8 mouse cellular contexts compared by ENCODE assay signal in the genomic region with DNA sequence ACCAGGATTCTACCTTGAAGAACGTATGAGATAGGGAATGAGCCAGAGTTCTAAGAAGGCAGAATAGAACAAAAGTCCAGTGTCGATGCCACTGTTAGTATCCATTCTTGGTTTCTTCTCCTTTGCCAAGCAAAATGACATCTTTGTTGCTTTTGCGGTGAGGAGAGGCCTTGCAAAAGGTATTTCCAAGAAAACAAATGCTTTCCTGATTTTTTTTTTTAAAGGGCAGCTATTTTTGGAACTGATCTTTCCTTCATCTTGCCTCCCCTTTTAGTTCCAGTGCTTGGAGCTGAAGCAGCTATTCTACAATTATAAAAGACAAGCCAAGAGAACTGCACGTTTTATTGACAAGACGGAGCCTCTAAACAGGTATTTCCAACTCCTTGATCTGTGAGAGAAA. TPM values are rescaled to one million over a fixed set of nuclear protein-coding genes. Genes with fewer than 3 reads are reported as not detected.
DNase-seq lines count a peak whose midpoint lies in the region; ATAC-seq and TF ChIP-seq lines count a peak whose summit lies in the region.

A gene (plus strand): TSS at position 301 of the 400 bp plus-strand sequence.

- 79% methylated on average over 5 of the region's 5 CpGs for WGBS in kidney, adult 2 months
- 89% methylated on average over 5 of the region's 5 CpGs for WGBS in hindbrain, embryonic 16.5 days
- WGBS in liver, postnatal 0 days (ENCODE audit: insufficient replicate concordance): 81% methylated on average over 5 of the region's 5 CpGs

- peaks cover 4% of the 10 kb centered on the region; the same call in 1 of the 2 replicates for H3K4me1 ChIP-seq in kidney, adult 2 months (ENCODE audit: control insufficient read depth, insufficient read depth, low read length)
- peaks cover 3% of the 10 kb centered on the region; the same call in 1 of the 2 replicates for H3K4me1 ChIP-seq in hindbrain, embryonic 16.5 days (ENCODE audit: control insufficient read depth, insufficient read depth, low read depth, low read length)
- peaks cover 13% of the 10 kb centered on the region; the same call in 1 of the 2 replicates for H3K4me1 ChIP-seq in liver, postnatal 0 days (ENCODE audit: insufficient read depth)

- DNase-seq in kidney, adult 2 months: no peak
- DNase-seq in kidney, postnatal 14 days: no peak
- no peak for DNase-seq in adrenal gland, postnatal 14 days
- no peak for DNase-seq in gastrocnemius, postnatal 10 days
- no peak for DNase-seq in liver, postnatal 0 days
- no peak for DNase-seq in c-Kit-positive CD71-positive TER-119-positive erythroid progenitor cells, embryonic 14.5 days (ENCODE audit: low spot score)
- DNase-seq in frontal cortex, postnatal 14 days (ENCODE audit: low spot score in 2 of 2): no peak

- no peak for TF ChIP-seq POLR2A in kidney, adult 2 months (IDR thresholded peaks at IDR 0.05; ENCODE audit: low read depth, low read length)

- no peaks in the 10 kb centered on the region for H3K36me3 ChIP-seq in kidney, adult 2 months (ENCODE audit: control insufficient read depth, insufficient read depth, low read length)
- no peaks in the 10 kb centered on the region for H3K36me3 ChIP-seq in hindbrain, embryonic 16.5 days (ENCODE audit: control insufficient read depth, insufficient read depth, low read length)
- no peaks in the 10 kb centered on the region for H3K36me3 ChIP-seq in liver, postnatal 0 days (replicated peaks; ENCODE audit: insufficient read depth, low read length)

- no peak within 1 kb of the TSS for H3K9ac ChIP-seq in hindbrain, embryonic 16.5 days (ENCODE audit: low read depth, low read length)
- H3K9ac ChIP-seq in liver, postnatal 0 days (replicated peaks): no peak within 1 kb of the TSS

- H3K27me3 ChIP-seq in kidney, adult 2 months (replicated peaks; ENCODE audit: control insufficient read depth, insufficient read depth, low read length): no peaks in the 10 kb centered on the region
- H3K27me3 ChIP-seq in hindbrain, embryonic 16.5 days (replicated peaks; ENCODE audit: control insufficient read depth, insufficient read depth, low read length): no peaks in the 10 kb centered on the region
- no peaks in the 10 kb centered on the region for H3K27me3 ChIP-seq in liver, postnatal 0 days (ENCODE audit: insufficient read depth, low read length)

- no peak for TF ChIP-seq EP300 in liver, postnatal 0 days (IDR thresholded peaks at IDR 0.05; ENCODE audit: low read depth)

- no peak within 1 kb of the TSS for H3K4me3 ChIP-seq in kidney, adult 2 months (ENCODE audit: insufficient read depth, low read depth, low read length)
- H3K4me3 ChIP-seq in hindbrain, embryonic 16.5 days (ENCODE audit: low read length): no peak within 1 kb of the TSS
- no peak within 1 kb of the TSS for H3K4me3 ChIP-seq in liver, postnatal 0 days (ENCODE audit: low read depth, low read length)

- TF ChIP-seq CTCF in kidney, adult 2 months (conservative IDR thresholded peaks at IDR 0.05; ENCODE audit: insufficient read depth, insufficient read length, low read depth, low read length): no peak
- no peak for TF ChIP-seq CTCF in liver, postnatal 0 days (IDR thresholded peaks at IDR 0.05; ENCODE audit: low read depth)

- ATAC-seq in hindbrain, embryonic 16.5 days: no peak
- ATAC-seq in liver, postnatal 0 days: no peak

- no peak within 1 kb of the TSS for H3K4me2 ChIP-seq in hindbrain, embryonic 16.5 days (ENCODE audit: low read length)
- H3K4me2 ChIP-seq in liver, postnatal 0 days (ENCODE audit: low read depth, low read length): no peak within 1 kb of the TSS

- no peak within 1 kb of the TSS for H3K27ac ChIP-seq in kidney, adult 2 months (ENCODE audit: insufficient read depth, low read depth, low read length)
- H3K27ac ChIP-seq in hindbrain, embryonic 16.5 days (ENCODE audit: low read depth, low read length): no peak within 1 kb of the TSS
- H3K27ac ChIP-seq in liver, postnatal 0 days (ENCODE audit: low read depth): no peak within 1 kb of the TSS

- H3K9me3 ChIP-seq in hindbrain, embryonic 16.5 days (ENCODE audit: control insufficient read depth, low read length): no peaks in the 10 kb centered on the region
- no peaks in the 10 kb centered on the region for H3K9me3 ChIP-seq in liver, postnatal 0 days (ENCODE audit: low read length)

RNA-seq across cellular contexts. Expression of the gene that starts here (rescaled TPM):
- 41.0 and 47.1 TPM in 2 replicates for polyA plus RNA-seq in kidney, adult 2 months (2012; rRNA removed)
- 121 and 132 TPM in 2 replicates for total RNA-seq in adrenal gland, postnatal 14 days (2021)
- 10 to 100 TPM; 56.2 to 65.2 TPM for total RNA-seq in gastrocnemius, postnatal 10 days (2021)
- 69.7 and 84.6 TPM in 2 replicates for polyA plus RNA-seq in hindbrain, embryonic 16.5 days (2015; fragmentation: Nextera tagmentation; extraction: Ambion mirVana)
- polyA plus RNA-seq in liver, postnatal 0 days (2015; fragmentation: Nextera tagmentation; extraction: Ambion mirVana): 29.7 and 34.9 TPM in 2 replicates
